Mouse (Mus musculus) myocyte (in vitro differentiated cells): ENCODE results near the gene Pot1b. TPM values are rescaled to one million over a fixed set of nuclear protein-coding genes. Genes with fewer than 3 reads are reported as not detected.

ENCODE experiments used
- H3K27me3 ChIP-seq: one replicate; pipeline ENCODE4 v1.6.1; 2011; ENCODE audit not compliant: control insufficient read depth, insufficient read depth, insufficient read length
- H3K36me3 ChIP-seq: one replicate; pipeline ENCODE4 v1.6.1; 2011; ENCODE audit not compliant: control insufficient read depth, insufficient read depth
- H3K4me2 ChIP-seq: one replicate; pipeline ENCODE4 v1.6.1; 2011; ENCODE audit warnings: low read depth, control low read depth
- H3K4me3 ChIP-seq: one replicate; pipeline ENCODE4 v1.5.1; 2011; ENCODE audit warnings: mild to moderate bottlenecking, control low read depth, moderate library complexity
- H3K79me2 ChIP-seq: one replicate; pipeline ENCODE4 v1.6.1; 2011; ENCODE audit not compliant: control insufficient read depth, insufficient read depth
- H3ac ChIP-seq: one replicate; pipeline ENCODE4 v1.6.1; 2011; ENCODE audit not compliant: control insufficient read depth, insufficient read length
- CEBPB ChIP-seq: IDR thresholded peaks from 2 replicates; pipeline ENCODE4 v1.6.1; 2011; ENCODE audit warnings: mild to moderate bottlenecking, moderate library complexity; ENCODE audit not compliant: poor library complexity, insufficient read depth, severe bottlenecking
- E2F4 ChIP-seq: IDR thresholded peaks from one replicate; pipeline ENCODE4 v1.6.1; 2011; ENCODE audit warnings: mild to moderate bottlenecking, control low read depth, moderate library complexity; ENCODE audit not compliant: insufficient read depth
- MAX ChIP-seq: IDR thresholded peaks from one replicate; pipeline ENCODE4 v1.6.1; 2011; ENCODE audit warnings: low read depth, mild to moderate bottlenecking, control low read depth
- MYOD1 ChIP-seq, 3 experiments: IDR thresholded peaks; one replicate each; pipeline ENCODE4 v1.6.1; 2011; ENCODE audit warnings: control low read depth in 2 of 3, low read depth in 2 of 3, mild to moderate bottlenecking in 2 of 3, moderate library complexity in 1 of 3; ENCODE audit not compliant: insufficient read length in 2 of 3, control insufficient read depth in 1 of 3
- MYOG ChIP-seq, 3 experiments: IDR thresholded peaks; one replicate each; pipeline ENCODE4 v1.6.1; 2011; ENCODE audit warnings: control low read depth in 2 of 3, low read depth in 2 of 3, mild to moderate bottlenecking in 2 of 3; ENCODE audit not compliant: insufficient read length in 2 of 3, control insufficient read depth in 1 of 3, insufficient read depth in 1 of 3
- POLR2A ChIP-seq: IDR thresholded peaks from one replicate; pipeline ENCODE4 v1.6.1; 2011; ENCODE audit warnings: low read depth, mild to moderate bottlenecking, control low read depth, moderate library complexity; ENCODE audit not compliant: insufficient read length
- POLR2AphosphoS2 ChIP-seq: IDR thresholded peaks from one replicate; pipeline ENCODE4 v1.6.1; 2011; ENCODE audit warnings: low read depth, control low read depth; ENCODE audit not compliant: insufficient read length
- REST ChIP-seq: IDR thresholded peaks from one replicate; pipeline ENCODE4 v1.6.1; 2011; ENCODE audit warnings: mild to moderate bottlenecking, control low read depth, moderate library complexity; ENCODE audit not compliant: insufficient read depth, insufficient read length
- SRF ChIP-seq: IDR thresholded peaks from one replicate; pipeline ENCODE4 v1.6.1; 2011; ENCODE audit warnings: low read depth; ENCODE audit not compliant: control insufficient read depth, insufficient read length
- TCF12 ChIP-seq: IDR thresholded peaks from one replicate; pipeline ENCODE4 v1.6.1; 2011; ENCODE audit warnings: mild to moderate bottlenecking, control low read depth; ENCODE audit not compliant: poor library complexity, insufficient read depth, severe bottlenecking
- TCF3 ChIP-seq: IDR thresholded peaks from one replicate; pipeline ENCODE4 v1.6.1; 2011; ENCODE audit warnings: low read depth, control low read depth; ENCODE audit not compliant: insufficient read length
- USF1 ChIP-seq: IDR thresholded peaks from one replicate; pipeline ENCODE4 v1.6.1; 2011; ENCODE audit warnings: low read depth, mild to moderate bottlenecking, control low read depth, moderate library complexity
- polyA plus RNA-seq: library from polyadenylated mRNA; unstranded; fragments of >200 nt; fragmentation: generic; extraction: Trizol; gene quantifications from one replicate; pipeline ENCODE4 v1.2.1, GENCODE M21; 2012; ENCODE audit warnings: missing spikeins

The Pot1b gene
- polyA plus RNA-seq, 1 experiment, result 0.96 TPM

GRCm38 (mm10) chr17:55661099-55661498 is 51.3 kb downstream of the Pot1b start:
- peaks cover 5% of the 10 kb centered on the region for H3K36me3 ChIP-seq
- no peak for TF ChIP-seq MAX
- no peak for TF ChIP-seq POLR2AphosphoS2
- TF ChIP-seq MYOD1 (IDR thresholded peaks at IDR 0.05; ENCODE audit: control insufficient read depth in 1 of 3, insufficient read length in 2 of 3, low read depth in 2 of 3), result no peak
- no peak for TF ChIP-seq E2F4
- TF ChIP-seq TCF3, result no peak
- no peak for TF ChIP-seq SRF
- no peak for TF ChIP-seq REST
- TF ChIP-seq POLR2A, result no peak
- no peak for TF ChIP-seq TCF12
- no peak for TF ChIP-seq CEBPB
- TF ChIP-seq USF1, result no peak
- TF ChIP-seq MYOG (IDR thresholded peaks at IDR 0.05; ENCODE audit: control insufficient read depth in 1 of 3, insufficient read depth in 1 of 3, insufficient read length in 2 of 3, low read depth in 2 of 3), result no peak
- no peak overlapping the region for H3ac ChIP-seq
- no peaks in the 10 kb centered on the region for H3K27me3 ChIP-seq
- no peak overlapping the region for H3K4me3 ChIP-seq
- no peak overlapping the region for H3K4me2 ChIP-seq
- no peaks in the 10 kb centered on the region for H3K79me2 ChIP-seq

DNA sequence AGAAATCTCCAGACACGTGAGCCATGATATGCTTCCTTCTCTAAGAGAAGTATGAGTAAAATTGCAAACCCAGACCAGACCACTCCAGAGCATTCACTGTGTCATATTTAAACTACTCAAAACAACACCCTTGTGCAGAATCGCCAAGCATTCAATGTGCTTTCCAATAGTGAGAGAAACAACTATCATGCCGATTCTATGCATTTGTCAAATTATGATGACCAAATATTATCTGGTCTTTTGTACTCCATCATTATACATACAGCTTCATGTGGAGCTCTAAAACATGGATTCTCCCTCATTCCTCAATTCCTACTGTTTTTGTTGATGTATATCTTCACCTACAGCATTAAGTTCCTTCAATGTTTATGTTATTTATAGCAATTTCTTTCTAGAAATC is 87.3 kb downstream of the Pot1b start, which contains the start of gene Vmn2r118:
Gene Vmn2r118, minus strand, starts transcription at position 101 of the 400 bp plus-strand sequence.
- H3K79me2 ChIP-seq, result no peaks in the 10 kb centered on the region
- H3ac ChIP-seq, result no peak within 1 kb of the TSS
- no peak within 1 kb of the TSS for H3K4me3 ChIP-seq
- H3K4me2 ChIP-seq, result no peak within 1 kb of the TSS
- TF ChIP-seq MYOG (IDR thresholded peaks at IDR 0.05; ENCODE audit: control insufficient read depth in 1 of 3, insufficient read depth in 1 of 3, insufficient read length in 2 of 3, low read depth in 2 of 3) (no peak), CEBPB (no peak), TCF3 (no peak), POLR2AphosphoS2 (no peak), E2F4 (no peak), POLR2A (no peak), REST (no peak), SRF (no peak), MAX (no peak), TCF12 (no peak), MYOD1 (IDR thresholded peaks at IDR 0.05; ENCODE audit: control insufficient read depth in 1 of 3, insufficient read length in 2 of 3, low read depth in 2 of 3) (no peak), USF1 (no peak)
- H3K27me3 ChIP-seq, result no peaks in the 10 kb centered on the region
- no peaks in the 10 kb centered on the region for H3K36me3 ChIP-seq

Other genes with a start within 250 kb of the Pot1b start
- gene Vmn2r118, start 87.4 kb downstream of the Pot1b start, polyA plus RNA-seq, result not detected
- not detected for gene Adgre4, start 37.4 kb upstream of the Pot1b start, polyA plus RNA-seq
- gene Zfp119a, start 166.3 kb upstream of the Pot1b start, polyA plus RNA-seq, result 0.98 TPM
- gene Zfp959, start 179.5 kb upstream of the Pot1b start, polyA plus RNA-seq, result 1.1 TPM
- gene Zfp119b, start 236.9 kb upstream of the Pot1b start, polyA plus RNA-seq, result 0.82 TPM
- not detected for gene Ebi3, start 240.0 kb upstream of the Pot1b start, polyA plus RNA-seq
- gene Yju2, start 246.5 kb upstream of the Pot1b start, polyA plus RNA-seq, result 9.3 TPM